Mouse (Mus musculus) cerebellum, postnatal 36 days (tissue): ENCODE data around the gene Fbxo17.

Source experiments
- DNase-seq, 2 experiments: peaks; one replicate each; pipeline ENCODE4 v3.0.0; 2021 to 2022; ENCODE audit warnings: mixed read lengths in 2 of 2

Gene Fbxo17

GRCm38 (mm10) chr7:28719650-28720049 lies 3.0 kb downstream of the Fbxo17 start:
- DNase-seq, result no peak

GRCm38 (mm10) chr7:28720753-28721537 lies 4.3 kb downstream of the Fbxo17 start:
- no peak for DNase-seq

- DNase-seq, result no peak
Measured at GRCm38 (mm10) chr7:28722079-28722478, 5.5 kb downstream of the Fbxo17 start.

GRCm38 (mm10) chr7:28724613-28725012 lies 8.0 kb downstream of the Fbxo17 start:
- no peak for DNase-seq

- peak; percentile 82 to 83 for DNase-seq
Measured at GRCm38 (mm10) chr7:28726600-28726999, 10.0 kb downstream of the Fbxo17 start.

GRCm38 (mm10) chr7:28727649-28728340 lies 11.2 kb downstream of the Fbxo17 start:
- DNase-seq, result no peak

- peak; percentile 29 to 49 for DNase-seq
Measured at GRCm38 (mm10) chr7:28732341-28733142, 15.9 kb downstream of the Fbxo17 start.

GRCm38 (mm10) chr7:28733211-28733610 lies 16.6 kb downstream of the Fbxo17 start:
- no peak for DNase-seq

GRCm38 (mm10) chr7:28735701-28736100 lies 19.1 kb downstream of the Fbxo17 start:
- no peak for DNase-seq

- DNase-seq, result no peak
Measured at GRCm38 (mm10) chr7:28739829-28740228, 23.2 kb downstream of the Fbxo17 start.

GRCm38 (mm10) chr7:28740949-28741348 lies 24.3 kb downstream of the Fbxo17 start:
- DNase-seq, result no peak

GRCm38 (mm10) chr7:28741368-28741708 lies 24.7 kb downstream of the Fbxo17 start:
- DNase-seq, result no peak

- DNase-seq, result peak; percentile 93 to 96
Measured at GRCm38 (mm10) chr7:28741709-28742438, 25.3 kb downstream of the Fbxo17 start, which contains the start of the genes Mrps12 and Sars2. Mrps12 (minus strand) TSS chr7:28741820. Sars2 (plus strand) TSS chr7:28741992.

GRCm38 (mm10) chr7:28749935-28750334 lies 33.3 kb downstream of the Fbxo17 start:
- no peak for DNase-seq

GRCm38 (mm10) chr7:28756079-28756478 lies 39.5 kb downstream of the Fbxo17 start, which contains the start of gene Ccer2:
Ccer2 (plus strand) TSS chr7:28756174.
- no peak for DNase-seq

GRCm38 (mm10) chr7:28758623-28759022 lies 42.0 kb downstream of the Fbxo17 start:
- no peak for DNase-seq

- no peak for DNase-seq
Measured at GRCm38 (mm10) chr7:28761907-28762306, 45.3 kb downstream of the Fbxo17 start.

- no peak for DNase-seq
Measured at GRCm38 (mm10) chr7:28765211-28765610, 48.6 kb downstream of the Fbxo17 start.

GRCm38 (mm10) chr7:28766173-28766879 lies 49.7 kb downstream of the Fbxo17 start, which contains the start of gene Sirt2:
Sirt2 (plus strand) TSS chr7:28766735.
- DNase-seq, result peak; percentile 95 to 98

- no peak for DNase-seq
Measured at GRCm38 (mm10) chr7:28766910-28767309, 50.3 kb downstream of the Fbxo17 start.

GRCm38 (mm10) chr7:28767462-28767965 lies 50.9 kb downstream of the Fbxo17 start, which contains the start of gene Nfkbib:
Nfkbib (minus strand) TSS chr7:28767512.
- DNase-seq, result no peak
